Mouse (Mus musculus) hindbrain, embryonic 15.5 days (tissue): Measurements from ENCODE around the gene Wdsub1. TPM values are rescaled to one million over a fixed set of nuclear protein-coding genes. Genes with fewer than 3 reads are reported as not detected.

ENCODE experiments used
- ATAC-seq: fragments of 200-750 bp; cut with Nextera tagmentation; 2 replicates; pipeline ENCODE4 v1.8.0; 2017; ENCODE audit warnings: low read depth, moderate number of reproducible peaks, moderate TSS enrichment; ENCODE audit not compliant: low FRiP score
- H3K27ac ChIP-seq: fragments of 300-500 bp; sonication (generic); replicated peaks from 2 replicates; pipeline ENCODE4 v1.5.1; 2015; ENCODE audit warnings: mild to moderate bottlenecking, inconsistent platforms
- H3K27me3 ChIP-seq: fragments of 300-500 bp; sonication (generic); 2 replicates; pipeline ENCODE4 v1.6.1; 2015; ENCODE audit warnings: control low read depth, inconsistent platforms
- H3K36me3 ChIP-seq: fragments of 300-500 bp; sonication (generic); 2 replicates; pipeline ENCODE4 v1.6.1; 2015; ENCODE audit warnings: control low read depth, inconsistent platforms
- H3K4me1 ChIP-seq: fragments of 300-500 bp; sonication (generic); replicated peaks from 2 replicates; pipeline ENCODE4 v1.6.1; 2015; ENCODE audit warnings: control low read depth, inconsistent platforms
- H3K4me2 ChIP-seq: fragments of 300-500 bp; sonication (generic); 2 replicates; pipeline ENCODE4 v1.6.1; 2015; ENCODE audit warnings: moderate library complexity, mild to moderate bottlenecking, inconsistent platforms
- H3K4me3 ChIP-seq: fragments of 300-500 bp; sonication (generic); 2 replicates; pipeline ENCODE4 v1.5.1; 2015; ENCODE audit warnings: mild to moderate bottlenecking, inconsistent platforms
- H3K9ac ChIP-seq: fragments of 300-500 bp; sonication (generic); 2 replicates; pipeline ENCODE4 v1.6.1; 2015; ENCODE audit warnings: inconsistent platforms
- H3K9me3 ChIP-seq: fragments of 300-500 bp; sonication (generic); 2 replicates; pipeline ENCODE4 v1.6.1; 2016; ENCODE audit warnings: control low read depth, inconsistent platforms
- WGBS: fragments of 180-500 bp; shearing (Covaris S2); methylation state at CpG from one replicate; pipeline ENCODE4 v1.1.7; 2015; 5-methylcytosine and 5-hydroxymethylcytosine counted together
- polyA plus RNA-seq: library from polyadenylated mRNA; unstranded; fragments of >200 nt; fragmentation: Nextera tagmentation; extraction: Ambion mirVana; gene quantifications from 2 replicates; pipeline ENCODE4 v1.2.1, GENCODE M21; 2015

Wdsub1 gene
- 17.7 and 18.8 TPM in 2 replicates for polyA plus RNA-seq

DNA sequence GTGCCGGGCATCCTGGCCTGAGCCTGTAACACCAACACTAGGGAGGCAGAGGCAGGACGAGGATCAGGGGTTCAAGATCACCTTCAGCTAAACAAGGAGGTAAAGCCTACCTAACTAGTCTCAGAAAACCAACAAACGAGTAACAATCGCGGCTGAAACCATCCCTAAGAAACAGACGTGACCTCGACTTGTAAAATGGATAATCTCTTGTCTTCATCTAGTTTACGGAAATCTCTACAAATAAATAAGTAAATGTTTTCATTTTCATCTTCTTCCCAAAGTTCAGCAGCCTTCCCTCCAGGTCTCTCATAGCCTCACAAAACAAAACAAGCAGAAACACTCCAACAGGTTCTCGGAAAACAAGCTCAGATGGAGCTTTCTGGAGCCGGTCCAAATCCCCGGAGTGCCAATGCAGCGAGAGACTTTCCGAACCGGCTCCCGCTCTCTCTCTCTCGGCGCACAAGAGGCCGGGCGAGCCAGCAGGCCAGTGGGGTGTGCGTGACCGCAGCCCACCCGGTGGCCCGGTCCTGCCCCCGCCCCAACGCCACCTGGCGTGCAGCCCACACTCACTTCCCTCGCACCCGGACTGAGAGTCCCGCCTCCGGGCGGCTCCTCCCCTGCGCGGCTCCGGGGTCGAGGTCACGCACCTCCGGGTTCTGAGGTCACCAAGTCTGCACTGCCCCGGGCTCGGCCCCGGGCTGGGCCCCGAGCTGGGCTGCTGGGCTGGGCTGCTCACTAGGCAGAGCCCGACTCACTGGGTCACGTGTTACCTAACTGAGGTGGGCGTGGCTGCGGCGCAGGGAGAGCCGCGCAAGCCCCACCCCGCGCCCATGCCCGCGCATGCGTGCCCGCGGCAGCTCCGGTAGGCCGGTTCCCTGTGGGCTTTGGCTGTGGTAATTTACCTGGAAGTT is at the start of gene Wdsub1:
Gene Wdsub1 (minus strand): TSS at position 761 of the 911 bp plus-strand sequence.
- 5% methylated on average over 55 of the region's 57 CpGs for WGBS

DNA sequence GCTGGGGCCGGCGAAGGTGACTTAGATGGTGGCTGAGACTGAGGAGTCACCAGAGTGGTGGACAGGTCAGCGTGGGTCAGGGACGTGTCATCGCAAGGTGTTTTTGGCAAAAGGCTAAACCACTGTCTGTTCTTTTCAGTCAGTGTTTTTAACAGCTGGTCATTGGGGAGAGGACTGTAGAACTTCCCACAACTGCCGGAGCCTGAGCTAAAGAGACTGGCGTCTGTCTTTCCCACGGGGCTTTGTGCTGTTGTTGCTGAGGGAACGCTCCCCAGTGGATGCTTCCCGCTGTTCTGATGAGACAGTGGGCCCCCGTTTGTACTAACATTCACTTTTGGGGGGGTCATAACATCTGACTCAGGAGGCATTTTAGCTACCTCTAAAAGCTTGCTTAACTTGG is 31.2 kb upstream of the Wdsub1 start:
- H3K4me2 ChIP-seq: no peak overlapping the region
- H3K36me3 ChIP-seq: peaks cover 46% of the 10 kb centered on the region
- no peak overlapping the region for H3K27ac ChIP-seq
- no peaks in the 10 kb centered on the region for H3K9me3 ChIP-seq
- no peaks in the 10 kb centered on the region for H3K27me3 ChIP-seq
- H3K9ac ChIP-seq: no peak overlapping the region
- no peak for ATAC-seq
- 79% methylated on average over 11 of the region's 11 CpGs for WGBS
- H3K4me1 ChIP-seq: no peaks in the 10 kb centered on the region
- no peak overlapping the region for H3K4me3 ChIP-seq

More for the DNA sequence above, at the start of gene Wdsub1:
- peak within 1 kb of the TSS; percentile 90 for H3K4me2 ChIP-seq
- peak; percentile 97 for ATAC-seq
- no peaks in the 10 kb centered on the region for H3K27me3 ChIP-seq
- peak within 1 kb of the TSS; percentile 63 for H3K27ac ChIP-seq
- peak within 1 kb of the TSS; percentile 93 for H3K4me3 ChIP-seq
- no peaks in the 10 kb centered on the region for H3K36me3 ChIP-seq
- H3K9ac ChIP-seq: peak within 1 kb of the TSS; percentile 57
- H3K4me1 ChIP-seq: peaks cover 13% of the 10 kb centered on the region
- H3K9me3 ChIP-seq: no peaks in the 10 kb centered on the region

DNA sequence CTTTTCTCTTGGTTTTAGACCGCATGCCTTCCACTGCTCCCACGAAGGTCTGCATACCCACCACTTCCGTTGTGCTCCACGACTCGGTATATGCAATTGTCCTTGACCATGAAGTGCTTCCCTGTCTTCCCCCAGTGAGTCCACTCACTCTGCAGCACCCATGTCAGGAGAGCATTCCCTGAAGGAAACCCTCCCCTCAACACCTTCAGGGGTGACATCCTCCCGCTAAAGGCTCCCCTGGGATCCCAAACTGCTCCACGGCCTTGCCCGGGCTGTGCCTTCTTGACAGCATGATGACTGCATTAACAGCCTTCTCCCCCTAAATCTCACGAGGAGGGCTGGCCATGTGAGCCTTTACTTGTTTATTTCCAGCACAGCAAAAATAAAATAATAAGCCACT is 25.7 kb upstream of the Wdsub1 start:
- ATAC-seq: no peak
- Histone ChIP-seq H3K36me3 (peaks cover 30% of the 10 kb centered on the region), H3K9ac (no peak overlapping the region), H3K27me3 (no peaks in the 10 kb centered on the region), H3K4me2 (no peak overlapping the region), H3K27ac (no peak overlapping the region), H3K9me3 (no peaks in the 10 kb centered on the region), H3K4me3 (no peak overlapping the region), H3K4me1 (no peaks in the 10 kb centered on the region)
- 88% methylated on average over 9 of the region's 9 CpGs for WGBS

DNA sequence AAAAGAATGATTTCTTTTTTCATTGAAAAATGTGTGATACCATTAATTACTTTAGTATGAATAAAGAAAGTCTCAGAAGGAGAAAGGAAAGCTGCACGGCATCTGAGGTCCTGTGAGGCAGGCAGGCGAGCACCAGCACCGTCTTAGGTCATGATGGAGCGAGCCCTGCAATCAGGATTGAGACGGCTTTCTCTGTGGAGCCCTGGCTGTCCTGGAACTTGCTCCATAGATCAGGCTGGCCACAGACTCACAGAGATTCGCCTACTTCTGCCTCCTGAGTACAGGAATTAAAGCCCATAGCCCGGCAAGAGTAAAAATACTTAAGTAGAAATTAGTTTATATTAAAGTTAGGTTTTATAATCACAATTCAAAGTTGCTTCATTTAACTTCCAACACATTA is 21.6 kb upstream of the Wdsub1 start:
- 84% methylated on average over 7 of the region's 7 CpGs for WGBS
- Histone ChIP-seq H3K36me3 (peaks cover 34% of the 10 kb centered on the region), H3K4me1 (no peaks in the 10 kb centered on the region)

DNA sequence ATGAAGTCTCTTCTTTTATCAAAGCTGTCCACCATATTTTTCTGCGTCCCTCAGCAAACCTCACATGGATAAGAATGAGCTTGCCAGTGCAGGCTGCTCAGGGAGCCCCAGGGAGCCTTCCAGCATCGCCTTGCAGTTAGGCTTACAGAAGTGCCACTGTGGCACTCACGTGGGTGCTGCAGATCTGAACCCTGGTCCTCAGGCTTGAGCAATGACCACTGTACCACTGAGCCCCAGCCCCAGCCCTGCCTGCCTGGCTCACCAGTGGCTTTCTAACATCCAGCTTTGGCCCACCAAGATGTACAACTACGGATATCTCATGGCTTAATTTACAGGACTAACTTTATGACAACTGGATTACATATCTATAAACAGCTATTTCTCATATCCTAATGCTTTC is 16.3 kb upstream of the Wdsub1 start:
- Histone ChIP-seq H3K4me3 (no peak overlapping the region), H3K4me1 (no peaks in the 10 kb centered on the region), H3K9ac (no peak overlapping the region), H3K27me3 (no peaks in the 10 kb centered on the region), H3K4me2 (no peak overlapping the region), H3K36me3 (peaks cover 31% of the 10 kb centered on the region), H3K9me3 (no peaks in the 10 kb centered on the region), H3K27ac (no peak overlapping the region)
- WGBS: 82% methylated on average over 4 of the region's 4 CpGs
- no peak for ATAC-seq

More for the DNA sequence above, 21.6 kb upstream of the Wdsub1 start:
- H3K27ac ChIP-seq: no peak overlapping the region
- no peak overlapping the region for H3K4me3 ChIP-seq
- H3K9me3 ChIP-seq: no peaks in the 10 kb centered on the region
- no peak overlapping the region for H3K9ac ChIP-seq
- H3K27me3 ChIP-seq: no peaks in the 10 kb centered on the region
- ATAC-seq: no peak
- no peak overlapping the region for H3K4me2 ChIP-seq

DNA sequence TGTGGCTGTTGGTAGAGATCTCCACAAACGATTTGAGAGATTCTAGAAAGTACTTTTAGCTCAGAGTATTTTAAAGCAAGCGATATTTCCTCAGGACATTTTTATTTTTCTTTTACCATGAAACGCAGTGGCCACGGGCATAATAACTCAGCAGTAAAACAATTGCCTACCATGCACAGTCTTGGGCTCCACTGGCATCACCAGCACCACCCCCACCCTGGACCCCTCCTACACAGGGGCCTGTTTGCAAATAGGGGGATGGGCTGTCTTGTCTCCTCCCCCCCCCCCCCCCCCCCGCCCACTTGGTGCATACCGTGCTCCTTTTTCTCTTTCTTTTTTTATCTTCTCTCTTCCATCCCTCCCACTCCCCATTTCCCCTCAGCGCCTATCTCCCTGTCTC is 15.7 kb upstream of the Wdsub1 start:
- Histone ChIP-seq H3K4me1 (no peaks in the 10 kb centered on the region), H3K4me3 (no peak overlapping the region), H3K9ac (no peak overlapping the region), H3K27ac (no peak overlapping the region), H3K4me2 (no peak overlapping the region), H3K36me3 (peaks cover 31% of the 10 kb centered on the region), H3K27me3 (no peaks in the 10 kb centered on the region), H3K9me3 (no peaks in the 10 kb centered on the region)
- no peak for ATAC-seq
- WGBS: 84% methylated on average over 6 of the region's 7 CpGs

DNA sequence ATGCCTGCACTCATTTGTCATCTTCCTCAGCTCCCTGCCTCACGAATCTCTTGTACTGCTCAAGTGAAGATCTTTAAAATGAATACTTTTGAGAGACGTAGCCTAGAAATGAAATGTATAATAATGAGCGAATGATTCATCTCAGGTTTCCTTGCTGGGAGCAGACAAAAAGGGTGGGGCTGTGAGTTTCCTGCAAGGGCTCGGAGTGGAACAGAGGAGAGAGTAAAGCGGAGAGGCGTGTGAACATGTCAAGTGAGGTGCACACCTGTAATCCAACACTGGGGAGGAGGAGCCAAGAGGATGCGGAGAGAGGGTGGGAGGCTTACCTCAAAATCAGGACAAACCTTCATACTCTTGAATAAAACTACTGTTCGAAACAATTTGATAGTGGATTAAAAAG is 14.4 kb upstream of the Wdsub1 start:
- Histone ChIP-seq H3K9me3 (no peaks in the 10 kb centered on the region), H3K9ac (no peak overlapping the region), H3K27ac (no peak overlapping the region), H3K27me3 (no peaks in the 10 kb centered on the region), H3K4me3 (no peak overlapping the region), H3K4me2 (no peak overlapping the region), H3K36me3 (peaks cover 23% of the 10 kb centered on the region), H3K4me1 (no peaks in the 10 kb centered on the region)
- 83% methylated on average over 8 of the region's 8 CpGs for WGBS
- no peak for ATAC-seq

DNA sequence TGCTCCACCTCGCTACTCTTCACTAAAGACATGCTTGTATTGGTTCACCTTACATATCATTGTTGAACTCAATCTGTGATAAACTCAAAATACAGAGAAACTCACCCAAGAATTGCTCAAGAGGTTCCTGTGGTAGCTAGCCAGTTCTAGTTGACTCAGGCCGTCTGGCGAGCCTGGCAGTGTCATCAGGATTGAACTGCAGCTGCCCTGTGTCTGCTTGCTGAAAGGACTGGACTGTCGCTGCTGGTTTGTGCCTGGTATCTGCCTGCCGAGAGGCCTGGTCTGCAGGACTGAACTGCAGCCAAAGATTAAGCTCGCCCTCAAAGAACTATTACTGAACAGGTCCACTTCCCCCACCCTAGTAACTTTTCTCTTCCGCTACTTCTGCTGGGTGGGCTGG is 14.0 kb upstream of the Wdsub1 start:
- WGBS: 73% methylated on average over 7 of the region's 7 CpGs
- H3K27me3 ChIP-seq: no peaks in the 10 kb centered on the region
- no peak overlapping the region for H3K9ac ChIP-seq
- ATAC-seq: no peak
- no peak overlapping the region for H3K4me3 ChIP-seq
- no peak overlapping the region for H3K4me2 ChIP-seq
- H3K4me1 ChIP-seq: no peaks in the 10 kb centered on the region
- H3K9me3 ChIP-seq: no peaks in the 10 kb centered on the region
- H3K27ac ChIP-seq: no peak overlapping the region
- peaks cover 19% of the 10 kb centered on the region for H3K36me3 ChIP-seq

DNA sequence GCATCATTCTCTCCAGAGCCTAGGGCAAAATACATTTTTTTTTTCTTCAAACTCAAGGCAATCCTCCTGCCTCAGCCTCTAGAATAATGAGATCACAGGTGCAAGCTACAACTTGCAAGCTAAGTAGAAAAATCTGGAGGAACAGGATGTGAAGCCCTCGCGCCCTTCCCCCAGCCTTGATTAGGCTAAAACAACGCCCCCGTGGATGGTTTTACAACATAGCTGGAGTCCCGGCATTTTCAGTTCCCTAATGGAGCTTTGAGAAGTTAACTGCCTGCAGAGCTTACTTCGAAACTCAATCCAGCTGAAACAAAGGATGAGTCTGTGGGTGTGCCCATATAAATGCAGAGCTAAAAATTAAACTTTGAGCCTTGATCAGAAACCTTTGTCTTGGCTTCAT is 7.3 kb upstream of the Wdsub1 start:
- Histone ChIP-seq H3K4me3 (no peak overlapping the region), H3K9me3 (no peaks in the 10 kb centered on the region), H3K27me3 (no peaks in the 10 kb centered on the region), H3K4me2 (no peak overlapping the region), H3K27ac (no peak overlapping the region), H3K4me1 (no peaks in the 10 kb centered on the region), H3K36me3 (no peaks in the 10 kb centered on the region; the same call in 1 of the 2 replicates), H3K9ac (no peak overlapping the region)
- WGBS: 86% methylated on average over 6 of the region's 6 CpGs
- ATAC-seq: no peak

DNA sequence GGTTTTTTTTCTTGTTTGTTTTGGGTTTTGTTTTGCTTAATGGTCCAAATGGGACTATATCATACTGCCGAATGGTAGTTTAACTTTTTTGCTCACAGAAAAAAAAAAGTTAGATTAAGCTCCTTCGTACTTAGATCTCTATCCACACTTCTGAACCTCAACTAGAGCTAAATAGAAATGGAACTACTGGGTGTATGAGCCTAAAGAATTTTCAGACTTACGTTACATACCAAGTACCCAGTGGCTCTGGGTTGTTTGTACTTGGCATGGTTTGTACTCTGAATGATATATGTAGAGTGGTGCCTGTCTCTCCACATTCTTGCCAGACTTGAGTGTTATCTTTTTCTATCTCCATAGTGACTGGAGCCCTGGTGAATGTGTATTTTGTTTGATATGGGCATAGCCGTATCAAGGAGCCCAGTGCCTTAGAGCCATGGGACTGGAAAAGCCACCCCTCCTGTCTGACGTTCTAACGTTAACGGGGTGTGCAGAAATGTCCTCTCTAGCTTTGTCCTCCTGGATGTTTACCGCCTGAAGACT is 421 bp upstream of the Wdsub1 start:
- H3K4me1 ChIP-seq: peaks cover 13% of the 10 kb centered on the region
- no peak overlapping the region for H3K27ac ChIP-seq
- H3K36me3 ChIP-seq: no peaks in the 10 kb centered on the region
- no peaks in the 10 kb centered on the region for H3K9me3 ChIP-seq
- H3K9ac ChIP-seq: peak overlapping the region; percentile 57; the same call in 1 of the 2 replicates
- peak overlapping the region; percentile 90 for H3K4me2 ChIP-seq
- H3K4me3 ChIP-seq: peak overlapping the region; percentile 93
- H3K27me3 ChIP-seq: no peaks in the 10 kb centered on the region
- ATAC-seq: peak; percentile 24; the same call in 1 of the 2 replicates
- WGBS: 66% methylated on average over 8 of the region's 8 CpGs

DNA sequence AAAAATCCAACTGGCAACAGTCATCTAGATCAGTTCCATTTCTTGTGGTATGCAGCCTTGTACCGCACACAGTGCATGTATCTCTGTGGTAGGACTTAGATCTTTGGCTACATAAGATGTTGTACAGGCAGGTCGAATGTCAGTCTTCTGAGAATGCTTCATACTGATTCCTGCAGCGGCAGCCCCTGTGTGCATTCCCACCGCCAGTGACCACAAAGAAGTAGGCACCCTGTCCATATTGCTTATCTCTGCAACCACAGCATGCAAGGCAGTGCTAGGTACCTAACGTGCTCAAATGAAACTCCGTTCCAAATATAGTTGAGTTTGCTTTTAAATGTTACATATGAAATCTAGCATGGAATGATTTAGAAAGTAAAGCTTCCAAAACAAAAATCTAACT is 987 bp downstream of the Wdsub1 start:
- no peak for ATAC-seq
- WGBS: 82% methylated on average over 6 of the region's 6 CpGs
- Histone ChIP-seq H3K9ac (peak overlapping the region; percentile 57; the same call in 1 of the 2 replicates), H3K4me2 (peak overlapping the region; percentile 90), H3K27me3 (no peaks in the 10 kb centered on the region), H3K4me1 (peaks cover 13% of the 10 kb centered on the region), H3K4me3 (peak overlapping the region; percentile 93), H3K27ac (no peak overlapping the region), H3K9me3 (no peaks in the 10 kb centered on the region), H3K36me3 (no peaks in the 10 kb centered on the region)

DNA sequence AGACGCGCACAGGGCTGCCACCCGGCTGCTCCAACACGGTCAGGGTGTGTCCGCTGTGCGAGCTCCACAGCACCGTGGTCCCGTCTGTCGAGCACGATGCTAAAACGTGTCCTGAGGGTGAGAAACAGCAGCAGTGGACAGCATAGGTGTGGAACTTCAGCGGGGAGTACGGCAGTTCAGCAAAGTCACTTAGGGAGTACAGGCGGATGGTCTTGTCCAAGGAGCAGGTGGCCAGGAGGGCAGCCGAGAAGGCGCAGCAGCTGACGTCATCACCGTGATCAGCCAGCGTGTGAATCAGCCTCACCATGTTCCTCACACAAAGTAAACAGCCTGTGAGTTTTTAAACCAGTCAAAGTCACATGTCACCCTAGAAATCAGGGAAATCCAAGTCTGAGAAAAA is 4.2 kb downstream of the Wdsub1 start:
- no peak overlapping the region for H3K9ac ChIP-seq
- 80% methylated on average over 19 of the region's 19 CpGs for WGBS
- no peaks in the 10 kb centered on the region for H3K9me3 ChIP-seq
- no peak overlapping the region for H3K27ac ChIP-seq
- H3K27me3 ChIP-seq: no peaks in the 10 kb centered on the region
- no peak for ATAC-seq
- no peak overlapping the region for H3K4me3 ChIP-seq
- peaks cover 3% of the 10 kb centered on the region; the same call in 1 of the 2 replicates for H3K36me3 ChIP-seq
- H3K4me2 ChIP-seq: no peak overlapping the region
- peaks cover 13% of the 10 kb centered on the region for H3K4me1 ChIP-seq
